Mouse (Mus musculus) kidney, embryonic 15.5 days (tissue): Measurements from ENCODE around the gene Gm12184. TPM values are rescaled to one million over a fixed set of nuclear protein-coding genes. Genes with fewer than 3 reads are reported as not detected.
A peak's percentile ranks its signal among the peaks of the same experiment; 100 is the strongest.
"Not testable (repeated sequence)": the region's sequence is repeated elsewhere in the genome, so short reads cannot be mapped to it uniquely, and the experiment has no call there.

Experiments
- ATAC-seq: fragments of 200-750 bp; cut with Nextera tagmentation; replicated peaks from 2 replicates; pipeline ENCODE4 v1.8.0; 2017; ENCODE audit warnings: moderate TSS enrichment; ENCODE audit not compliant: low FRiP score
- H3K27ac ChIP-seq: fragments of 300-500 bp; sonication (generic); 2 replicates; pipeline ENCODE4 v1.5.1; 2015; ENCODE audit warnings: mild to moderate bottlenecking, inconsistent platforms
- H3K27me3 ChIP-seq: fragments of 300-500 bp; sonication (generic); 2 replicates; pipeline ENCODE4 v1.6.1; 2015; ENCODE audit warnings: inconsistent platforms
- H3K36me3 ChIP-seq: fragments of 300-500 bp; sonication (generic); 2 replicates; pipeline ENCODE4 v1.6.1; 2015; ENCODE audit warnings: inconsistent platforms
- H3K4me1 ChIP-seq: fragments of 300-500 bp; sonication (generic); 2 replicates; pipeline ENCODE4 v1.6.1; 2015; ENCODE audit warnings: inconsistent platforms
- H3K4me2 ChIP-seq: fragments of 300-500 bp; sonication (generic); 2 replicates; pipeline ENCODE4 v1.6.1; 2015; ENCODE audit warnings: moderate library complexity, mild to moderate bottlenecking, inconsistent platforms
- H3K4me3 ChIP-seq: fragments of 300-500 bp; sonication (generic); replicated peaks from 2 replicates; pipeline ENCODE4 v1.5.1; 2015; ENCODE audit warnings: mild to moderate bottlenecking, inconsistent platforms
- H3K9ac ChIP-seq: fragments of 300-500 bp; sonication (generic); 2 replicates; pipeline ENCODE4 v1.6.1; 2015; ENCODE audit warnings: mild to moderate bottlenecking, inconsistent platforms
- H3K9me3 ChIP-seq: fragments of 300-500 bp; sonication (generic); replicated peaks from 2 replicates; pipeline ENCODE4 v1.6.1; 2016; ENCODE audit warnings: inconsistent platforms
- WGBS: fragments of 180-500 bp; shearing (Covaris S2); methylation state at CpG from one replicate; pipeline ENCODE4 v1.1.7; 2015; ENCODE audit warnings: mixed read lengths; 5-methylcytosine and 5-hydroxymethylcytosine counted together
- polyA plus RNA-seq: library from polyadenylated mRNA; unstranded; fragments of >200 nt; fragmentation: Nextera tagmentation; extraction: Ambion mirVana; gene quantifications from 2 replicates; pipeline ENCODE4 v1.2.1, GENCODE M21; 2015

Gene Gm12184
- polyA plus RNA-seq, 1 experiment from 2014 or later, result 1.6 TPM

DNA sequence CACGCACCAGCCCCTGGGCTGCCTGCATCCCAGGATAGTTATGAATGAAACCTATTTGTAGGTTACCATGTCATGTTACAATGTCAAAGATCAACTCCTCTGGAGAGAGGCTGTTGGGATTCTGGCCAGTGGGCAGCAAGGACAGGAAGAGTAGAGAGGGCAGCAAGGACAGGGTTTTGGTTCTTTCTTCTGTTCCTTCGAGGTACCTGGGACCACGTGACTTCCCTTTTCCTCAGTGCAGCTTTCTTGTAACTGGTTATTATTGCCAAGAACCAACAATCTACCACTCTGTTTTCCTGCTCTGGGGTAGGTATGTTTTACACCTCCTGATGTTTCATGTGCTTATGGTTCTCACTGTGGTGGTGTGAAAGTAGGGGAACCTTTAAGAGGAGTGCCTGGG, 37.4 kb upstream of the Gm12184 start:
- H3K27me3 ChIP-seq, result peaks cover 15% of the 10 kb centered on the region
- no peak for ATAC-seq
- H3K27ac ChIP-seq, result no peak overlapping the region
- H3K4me3 ChIP-seq, result no peak overlapping the region
- no peaks in the 10 kb centered on the region for H3K9me3 ChIP-seq
- peaks cover 2% of the 10 kb centered on the region; the same call in 1 of the 2 replicates for H3K4me1 ChIP-seq
- WGBS, result 92% methylated on average over 3 of the region's 3 CpGs
- no peak overlapping the region for H3K9ac ChIP-seq
- H3K4me2 ChIP-seq, result no peak overlapping the region
- peaks cover 19% of the 10 kb centered on the region for H3K36me3 ChIP-seq

GRCm38 (mm10) chr11:48862784-48863319, 36.4 kb upstream of the Gm12184 start:
- H3K4me1 ChIP-seq, result peaks cover 11% of the 10 kb centered on the region
- ATAC-seq, result no peak
- H3K36me3 ChIP-seq, result peaks cover 19% of the 10 kb centered on the region
- no peak overlapping the region for H3K4me2 ChIP-seq
- 90% methylated on average over 1 of the region's 1 CpGs for WGBS
- H3K9me3 ChIP-seq, result no peaks in the 10 kb centered on the region
- peaks cover 15% of the 10 kb centered on the region for H3K27me3 ChIP-seq
- no peak overlapping the region for H3K9ac ChIP-seq
- no peak overlapping the region for H3K4me3 ChIP-seq
- H3K27ac ChIP-seq, result no peak overlapping the region

- peak overlapping the region; percentile 82 for H3K4me2 ChIP-seq
- no peak for ATAC-seq
- H3K9me3 ChIP-seq, result no peaks in the 10 kb centered on the region
- peaks cover 15% of the 10 kb centered on the region for H3K27me3 ChIP-seq
- H3K4me1 ChIP-seq, result peaks cover 34% of the 10 kb centered on the region
- 0% methylated on average over 6 of the region's 6 CpGs for WGBS
- H3K4me3 ChIP-seq, result peak overlapping the region; percentile 58
- H3K27ac ChIP-seq, result no peak overlapping the region; the same call in 1 of the 2 replicates
- H3K36me3 ChIP-seq, result no peaks in the 10 kb centered on the region
- no peak overlapping the region for H3K9ac ChIP-seq
These were observed 32.6 kb upstream of the Gm12184 start for GRCm38 (mm10) chr11:48859014-48859413.

DNA sequence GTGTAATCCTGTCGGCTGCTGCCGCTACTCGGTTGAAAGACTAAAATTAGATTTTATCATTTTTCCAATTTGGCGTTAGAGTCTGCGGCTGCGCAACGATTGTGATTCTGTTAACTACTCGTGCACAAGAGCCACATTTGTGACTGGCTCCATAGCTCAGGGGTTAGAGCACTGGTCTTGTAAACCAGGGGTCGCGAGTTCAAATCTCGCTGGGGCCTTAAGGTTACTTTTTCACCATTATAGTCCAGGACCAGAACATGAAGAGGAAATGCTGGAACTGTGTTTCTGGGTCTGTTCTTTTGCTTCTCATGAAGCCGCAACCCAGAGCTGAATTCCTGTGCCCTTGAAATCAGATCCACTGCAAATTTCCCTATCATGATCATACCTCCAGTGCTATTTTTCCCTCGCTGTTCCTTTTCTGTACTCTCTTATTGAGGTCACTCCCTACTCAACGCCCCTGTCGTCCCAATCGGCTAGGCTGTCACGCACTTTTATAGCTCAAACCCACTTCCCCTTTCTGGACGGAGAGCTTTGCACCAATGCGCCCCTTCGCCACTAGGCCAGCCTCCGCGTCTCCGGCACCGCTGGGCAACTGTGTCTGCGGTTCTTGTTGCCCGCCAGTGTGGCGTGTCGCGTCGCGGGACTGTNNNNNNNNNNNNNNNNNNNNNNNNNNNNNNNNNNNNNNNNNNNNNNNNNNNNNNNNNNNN, 27.2 kb upstream of the Gm12184 start:
- peak overlapping the region; percentile 82 for H3K4me2 ChIP-seq
- H3K4me3 ChIP-seq, result peak overlapping the region; percentile 58
- no peaks in the 10 kb centered on the region for H3K36me3 ChIP-seq
- H3K9me3 ChIP-seq, result no peaks in the 10 kb centered on the region
- under 1% methylated on average over 31 of the region's 31 CpGs for WGBS
- H3K4me1 ChIP-seq, result peaks cover 46% of the 10 kb centered on the region
- H3K27ac ChIP-seq, result peak overlapping the region; percentile 66
- peaks cover 12% of the 10 kb centered on the region for H3K27me3 ChIP-seq
- ATAC-seq, result peak; percentile 49
- peak overlapping the region; percentile 57 for H3K9ac ChIP-seq

DNA sequence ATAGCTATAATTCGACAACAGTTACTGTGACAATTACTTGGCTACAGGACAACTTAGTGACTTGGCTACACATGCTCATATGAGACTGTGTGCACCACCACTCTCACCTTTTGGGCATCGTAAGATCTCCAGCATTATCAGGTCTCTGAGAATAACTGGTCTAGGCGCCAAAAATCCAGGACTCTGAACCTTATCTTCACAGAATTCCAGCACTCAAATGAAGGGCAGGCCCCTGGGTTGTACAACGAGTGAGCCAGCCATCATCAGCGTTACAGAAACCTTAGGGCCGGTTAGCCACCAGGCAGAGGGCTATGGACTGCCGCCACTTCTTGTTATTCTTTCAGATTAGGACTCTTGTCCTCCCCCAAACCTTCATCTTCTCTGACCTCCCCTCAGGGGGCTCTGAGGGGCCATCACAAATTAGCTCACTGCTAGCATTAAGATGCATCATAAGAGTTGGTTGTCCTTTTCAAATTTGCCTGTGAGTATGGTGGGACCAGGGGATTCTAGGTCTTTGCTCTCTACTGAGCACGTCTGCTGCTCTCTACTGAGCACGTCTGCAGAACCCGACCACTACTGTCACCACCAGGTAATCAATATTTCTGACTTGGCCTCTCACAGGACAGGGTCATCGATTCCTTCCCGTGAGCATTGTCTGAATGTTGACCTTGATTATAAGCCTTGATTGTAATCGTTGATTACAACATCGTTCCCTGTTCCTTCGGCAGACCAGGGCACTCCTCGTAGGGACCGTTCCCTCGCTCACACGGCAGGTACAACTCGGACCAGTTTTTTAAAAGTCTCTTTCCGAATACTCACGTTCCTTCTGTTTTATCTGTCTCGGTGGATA, 26.4 kb upstream of the Gm12184 start:
- Histone ChIP-seq H3K9ac (peak overlapping the region; percentile 57), H3K4me2 (peak overlapping the region; percentile 82), H3K9me3 (no peaks in the 10 kb centered on the region), H3K36me3 (no peaks in the 10 kb centered on the region), H3K27ac (no peak overlapping the region), H3K4me3 (peak overlapping the region; percentile 58), H3K27me3 (peaks cover 15% of the 10 kb centered on the region), H3K4me1 (peaks cover 38% of the 10 kb centered on the region)
- WGBS, result 8% methylated on average over 23 of the region's 23 CpGs
- ATAC-seq, result no peak

DNA sequence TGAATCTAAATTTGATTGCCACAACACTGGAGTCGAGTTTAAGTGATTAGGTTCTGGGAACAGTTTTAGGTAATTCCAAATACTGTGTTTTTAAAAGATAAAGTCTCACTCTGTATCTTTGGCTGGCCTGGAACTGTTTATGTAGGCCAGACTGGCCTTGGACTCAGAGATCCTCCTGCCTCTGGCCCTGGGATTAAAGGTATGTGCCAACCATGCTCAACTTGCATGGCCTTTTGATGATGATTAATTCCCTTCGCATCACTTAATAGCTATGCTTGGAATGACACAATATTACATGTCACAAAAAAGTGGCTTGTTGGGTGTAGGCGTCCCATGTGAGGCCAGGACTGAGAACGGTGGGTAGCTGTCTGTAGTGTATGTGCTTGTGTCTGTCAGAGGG, 25.7 kb upstream of the Gm12184 start:
- H3K4me3 ChIP-seq, result no peak overlapping the region
- H3K36me3 ChIP-seq, result no peaks in the 10 kb centered on the region
- H3K9me3 ChIP-seq, result no peaks in the 10 kb centered on the region
- H3K27me3 ChIP-seq, result peaks cover 15% of the 10 kb centered on the region
- no peak for ATAC-seq
- peak overlapping the region; percentile 82; the same call in 1 of the 2 replicates for H3K4me2 ChIP-seq
- WGBS, result 72% methylated on average over 4 of the region's 4 CpGs
- no peak overlapping the region for H3K27ac ChIP-seq
- H3K4me1 ChIP-seq, result peaks cover 34% of the 10 kb centered on the region
- no peak overlapping the region for H3K9ac ChIP-seq

DNA sequence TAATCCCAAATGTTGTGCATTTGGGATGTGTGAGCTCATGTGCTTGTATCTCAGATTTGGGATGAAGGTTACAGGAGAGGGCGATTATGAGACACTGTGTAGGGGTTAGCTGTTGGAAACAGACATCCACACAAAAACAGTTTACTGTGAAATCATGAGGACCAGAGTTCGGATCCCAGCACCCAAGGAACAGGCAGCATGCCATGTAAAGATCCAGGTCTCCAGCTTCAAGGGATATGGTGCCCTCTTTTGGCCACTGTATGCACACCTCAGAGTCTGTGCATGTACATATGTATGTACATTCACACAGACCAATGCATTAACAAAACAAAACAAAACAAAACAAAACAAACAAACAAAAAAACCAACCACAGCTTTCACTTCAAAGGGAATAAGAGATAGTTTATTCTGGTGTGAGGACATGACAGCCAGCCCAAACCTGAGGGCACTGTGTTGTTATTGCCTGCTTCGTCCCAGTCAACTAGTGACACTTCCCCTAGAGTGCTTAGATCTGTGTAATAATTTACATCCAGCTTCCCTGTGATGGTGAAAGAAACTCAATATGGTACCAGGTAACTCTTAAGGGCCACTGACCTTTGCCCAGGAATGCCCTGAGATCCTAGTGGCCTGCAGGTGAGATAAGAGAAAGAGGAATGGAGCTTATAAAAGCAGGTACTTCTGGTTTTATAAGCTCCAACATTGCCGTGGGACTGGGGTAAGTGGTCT, 25.0 kb upstream of the Gm12184 start:
- H3K9ac ChIP-seq, result no peak overlapping the region
- no peaks in the 10 kb centered on the region for H3K36me3 ChIP-seq
- no peak overlapping the region for H3K4me3 ChIP-seq
- 81% methylated on average over 4 of the region's 4 CpGs for WGBS
- peaks cover 28% of the 10 kb centered on the region for H3K4me1 ChIP-seq
- peaks cover 15% of the 10 kb centered on the region for H3K27me3 ChIP-seq
- no peak for ATAC-seq
- no peaks in the 10 kb centered on the region for H3K9me3 ChIP-seq
- no peak overlapping the region for H3K4me2 ChIP-seq
- H3K27ac ChIP-seq, result no peak overlapping the region

GRCm38 (mm10) chr11:48850240-48850639, 23.8 kb upstream of the Gm12184 start:
- no peak for ATAC-seq
- Histone ChIP-seq H3K27me3 (peaks cover 18% of the 10 kb centered on the region), H3K9me3 (no peaks in the 10 kb centered on the region), H3K4me2 (no peak overlapping the region), H3K27ac (no peak overlapping the region), H3K4me1 (peaks cover 28% of the 10 kb centered on the region), H3K9ac (no peak overlapping the region), H3K4me3 (no peak overlapping the region), H3K36me3 (no peaks in the 10 kb centered on the region)
- WGBS, result 44% methylated on average over 2 of the region's 2 CpGs

- H3K4me2 ChIP-seq, result no peak overlapping the region
- peaks cover 19% of the 10 kb centered on the region for H3K27me3 ChIP-seq
- H3K36me3 ChIP-seq, result no peaks in the 10 kb centered on the region
- no peak overlapping the region for H3K4me3 ChIP-seq
- ATAC-seq, result no peak
- 71% methylated on average over 5 of the region's 5 CpGs for WGBS
- H3K9me3 ChIP-seq, result no peaks in the 10 kb centered on the region
- H3K9ac ChIP-seq, result no peak overlapping the region
- H3K4me1 ChIP-seq, result 0 out of 2 replicates have a peak, but pooled peaks cover 5% of the 10 kb centered on the region
- H3K27ac ChIP-seq, result no peak overlapping the region
These were observed 20.4 kb upstream of the Gm12184 start for GRCm38 (mm10) chr11:48846881-48847280.

GRCm38 (mm10) chr11:48846362-48846761, 19.9 kb upstream of the Gm12184 start:
- H3K4me3 ChIP-seq, H3K9ac ChIP-seq, H3K27ac ChIP-seq, H3K4me2 ChIP-seq, H3K36me3 ChIP-seq, H3K4me1 ChIP-seq, H3K9me3 ChIP-seq, ATAC-seq: not testable (repeated sequence)
- peaks cover 19% of the 10 kb centered on the region for H3K27me3 ChIP-seq
- 73% methylated on average over 2 of the region's 2 CpGs for WGBS

DNA sequence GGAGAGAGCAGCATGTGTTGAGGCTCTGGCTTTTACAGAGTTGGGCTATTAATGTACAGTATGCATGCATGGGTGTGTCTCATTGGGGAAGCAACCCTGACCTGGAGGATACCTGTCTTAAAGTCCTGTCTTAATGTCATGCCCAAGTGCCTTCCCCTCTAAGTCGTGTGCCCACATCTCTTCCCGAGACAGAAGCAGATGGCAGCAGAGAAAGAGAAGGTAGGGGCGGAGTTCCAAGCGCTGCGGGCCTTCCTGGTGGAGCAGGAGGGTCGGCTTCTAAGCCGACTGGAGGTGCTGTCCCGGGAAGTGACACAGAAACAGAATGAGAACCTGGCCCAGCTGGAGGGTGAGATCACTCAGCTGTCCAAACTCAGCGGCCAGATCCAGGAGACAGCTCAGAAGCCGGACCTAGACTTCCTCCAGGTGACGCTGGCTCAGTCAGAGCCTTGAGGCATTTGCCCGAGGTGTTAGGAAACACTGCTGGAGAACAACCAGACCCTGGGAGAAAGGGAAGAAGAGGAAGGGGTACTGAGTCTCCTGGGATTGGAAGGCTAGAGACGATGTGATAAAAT, 18.9 kb upstream of the Gm12184 start:
- H3K9ac ChIP-seq, result no peak overlapping the region
- H3K4me1 ChIP-seq, result 0 out of 2 replicates have a peak, but pooled peaks cover 5% of the 10 kb centered on the region
- no peak overlapping the region for H3K27ac ChIP-seq
- no peaks in the 10 kb centered on the region for H3K36me3 ChIP-seq
- no peak for ATAC-seq
- H3K4me2 ChIP-seq, result no peak overlapping the region
- peaks cover 19% of the 10 kb centered on the region for H3K27me3 ChIP-seq
- no peak overlapping the region for H3K4me3 ChIP-seq
- H3K9me3 ChIP-seq, result no peaks in the 10 kb centered on the region
- 25% methylated on average over 13 of the region's 13 CpGs for WGBS
